Mouse (Mus musculus): ENCODE data around the gene Rln3.

- TF ChIP-seq POLR2A (IDR thresholded peaks at IDR 0.05; ENCODE audit: low read depth, low read length) (no peak), CTCF (IDR thresholded peaks at IDR 0.05; ENCODE audit: borderline replicate concordance, insufficient read depth, low read length) (no peak)
Observed at GRCm38 (mm10) chr8:84076412-84076811, 31.6 kb upstream of the Rln3 start.

Measured in embryonic fibroblast, embryonic 13.5 days (primary cell).